Mouse (Mus musculus): ENCODE data around the gene Tbx10.

GRCm38 (mm10) chr19:3960211-3960610, 32.3 kb upstream of the Tbx10 start:
- TF ChIP-seq CTCF (IDR thresholded peaks at IDR 0.05; ENCODE audit: low read depth) (no peak), EP300 (IDR thresholded peaks at IDR 0.05; ENCODE audit: low read depth) (no peak)
